Mouse (Mus musculus) cerebellum, adult 2 months (tissue): ENCODE results near the gene Esp8.

Source experiments
- CTCF ChIP-seq: fragments of 200-500 bp; IDR thresholded peaks from 2 replicates; pipeline ENCODE4 v1.5.1; 2011; ENCODE audit warnings: low read depth, mild to moderate bottlenecking, control low read depth, low read length, moderate library complexity, borderline replicate concordance; ENCODE audit not compliant: insufficient read depth
- POLR2A ChIP-seq: fragments of 200-500 bp; IDR thresholded peaks from 2 replicates; pipeline ENCODE4 v1.6.1; 2011; ENCODE audit warnings: low read length, control low read depth, borderline replicate concordance; ENCODE audit not compliant: insufficient read depth

DNA sequence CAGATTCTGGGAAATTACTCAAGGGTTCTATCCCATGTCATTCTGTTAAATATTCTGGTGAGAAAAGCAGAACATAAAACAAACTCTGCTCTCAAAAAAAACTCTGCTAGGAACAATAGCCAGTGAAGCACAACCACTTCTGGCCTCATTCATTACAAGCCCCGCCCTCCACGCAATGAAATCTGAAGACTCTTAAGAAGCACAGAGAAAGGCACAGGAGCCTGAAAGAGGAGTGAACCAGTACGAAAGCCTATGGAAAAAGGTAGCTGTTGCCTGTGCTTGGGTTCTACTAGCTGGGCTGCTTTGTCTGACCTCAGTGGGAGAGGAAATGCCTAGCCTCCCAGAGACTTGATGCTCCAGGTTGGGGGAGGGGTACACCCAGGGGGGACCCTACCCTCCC is at the start of gene Esp8:
- TF ChIP-seq CTCF (no peak), POLR2A (no peak)
